Mouse (Mus musculus) thymus, adult 2 months (tissue): ENCODE data around the gene Pik3r6.

Experiments used
- CTCF ChIP-seq: fragments of 200-500 bp; IDR thresholded peaks from 2 replicates; pipeline ENCODE4 v1.5.1; 2012; ENCODE audit warnings: mild to moderate bottlenecking, control low read depth, low read length, moderate library complexity, borderline replicate concordance; ENCODE audit not compliant: control insufficient read depth, poor library complexity, insufficient read depth; ENCODE audit errors: extremely low read depth
- POLR2A ChIP-seq: fragments of 200-500 bp; IDR thresholded peaks from 2 replicates; pipeline ENCODE4 v1.6.1; 2012; ENCODE audit warnings: mild to moderate bottlenecking, low read length, control low read depth, moderate library complexity; ENCODE audit not compliant: control insufficient read depth, poor library complexity, insufficient read depth; ENCODE audit errors: extremely low read depth

DNA sequence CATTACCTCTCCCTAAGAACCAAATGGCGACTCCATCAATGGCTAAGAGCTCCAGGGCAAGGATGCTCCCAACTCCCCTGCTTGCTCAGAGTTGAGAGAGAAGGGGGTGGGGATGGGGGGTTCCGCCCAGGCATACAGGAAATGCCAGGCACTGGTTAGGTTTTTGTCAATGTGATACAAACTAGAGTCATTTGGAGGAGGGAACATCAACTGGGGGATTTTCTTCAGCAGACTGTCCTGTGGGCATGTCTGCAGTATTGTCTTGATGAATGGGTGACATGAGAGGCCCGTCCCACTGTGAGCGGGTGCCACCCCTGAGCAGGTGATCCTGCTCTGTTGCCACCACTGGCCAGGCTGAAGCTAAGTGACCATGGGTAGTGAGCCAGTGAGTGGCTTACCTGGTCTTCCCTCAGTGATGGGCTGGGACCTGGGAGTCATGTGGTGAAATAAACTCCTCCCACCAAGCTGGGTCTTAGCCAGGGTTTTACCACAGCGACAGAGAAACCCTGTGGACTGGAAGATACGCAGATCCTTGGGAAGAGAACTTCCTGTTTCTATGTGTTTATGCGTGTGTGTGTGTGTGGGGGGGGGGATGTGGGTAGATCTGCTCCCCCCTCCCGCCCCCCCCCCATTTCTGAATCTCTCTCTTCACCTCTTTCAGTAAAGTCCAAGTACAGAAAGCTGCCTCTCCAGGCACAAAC lies 3.7 kb upstream of the Pik3r6 start:
- TF ChIP-seq CTCF: no peak
- no peak for TF ChIP-seq POLR2A
